Mouse (Mus musculus): Measurements from ENCODE around the gene Gapdh. TPM values are rescaled to one million over a fixed set of nuclear protein-coding genes. Genes with fewer than 3 reads are reported as not detected.

Gene Gapdh
- polyA plus RNA-seq, 1 experiment from 2014 or later, result 1,850 TPM

DNA sequence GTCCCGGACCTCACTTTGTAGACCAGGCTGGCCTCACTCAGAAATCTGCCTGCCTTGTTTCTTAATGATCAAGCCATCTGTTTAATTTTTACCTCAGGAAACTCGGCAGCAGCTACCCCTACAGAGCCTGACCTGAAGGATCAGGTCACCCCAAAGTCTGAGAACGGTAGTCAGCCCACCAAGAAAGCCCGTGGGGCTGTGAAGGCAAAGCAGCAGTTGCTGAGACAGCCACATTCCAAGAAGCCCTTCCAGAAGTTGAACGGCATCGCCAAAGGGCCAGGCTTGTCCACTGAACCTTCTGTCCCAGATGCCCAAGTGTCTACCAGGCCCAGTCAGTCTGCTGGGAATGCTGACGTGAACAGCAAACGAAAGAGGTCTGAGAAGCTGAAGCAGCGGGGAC, 22.4 kb downstream of the Gapdh start:
- no peak overlapping the region for H3K4me3 ChIP-seq (ENCODE audit: low read depth, low read length)
- WGBS, result 73% methylated on average over 9 of the region's 9 CpGs
- no peak overlapping the region for H3K9ac ChIP-seq (ENCODE audit: low read depth, low read length)
- H3K9me3 ChIP-seq (ENCODE audit: control insufficient read depth, low read length), result no peaks in the 10 kb centered on the region
- ATAC-seq (ENCODE audit: low read depth) (no peak), DNase-seq (ENCODE audit: low spot score) (no peak)
- H3K27ac ChIP-seq (replicated peaks; ENCODE audit: low read depth, low read length), result no peak overlapping the region
- peaks cover 52% of the 10 kb centered on the region for H3K36me3 ChIP-seq (ENCODE audit: control insufficient read depth, insufficient read depth, low read length)
- no peak overlapping the region for H3K4me2 ChIP-seq (ENCODE audit: low read depth, low read length)
- H3K4me1 ChIP-seq (ENCODE audit: control insufficient read depth, insufficient read depth, low read length), result peaks cover 18% of the 10 kb centered on the region
- H3K27me3 ChIP-seq (replicated peaks; ENCODE audit: control insufficient read depth, insufficient read depth, low read length), result no peaks in the 10 kb centered on the region

DNA sequence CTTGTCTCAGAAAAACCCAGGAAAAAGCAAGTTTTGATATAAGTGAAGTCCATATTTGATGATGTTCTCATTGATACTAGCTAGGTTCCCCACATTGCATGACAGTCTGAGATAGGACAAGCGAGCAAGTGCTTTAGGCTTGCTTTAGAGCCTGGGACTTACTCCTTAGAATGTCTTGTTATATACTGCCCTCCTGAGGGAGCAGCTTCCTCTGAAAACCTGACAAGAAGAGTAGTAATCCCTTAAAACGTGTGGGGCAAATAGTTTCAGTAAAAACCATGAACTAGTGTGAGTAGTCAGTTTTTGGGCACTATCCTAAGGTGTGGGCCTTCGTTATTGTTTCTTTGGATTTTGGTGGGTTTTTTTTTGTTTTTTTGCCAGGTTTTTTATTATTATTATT, 23.1 kb downstream of the Gapdh start:
- DNase-seq (ENCODE audit: low spot score) (no peak), ATAC-seq (ENCODE audit: low read depth) (no peak)
- no peak overlapping the region for H3K4me3 ChIP-seq (ENCODE audit: low read depth, low read length)
- H3K9me3 ChIP-seq (ENCODE audit: control insufficient read depth, low read length), result no peaks in the 10 kb centered on the region
- no peak overlapping the region for H3K27ac ChIP-seq (replicated peaks; ENCODE audit: low read depth, low read length)
- H3K36me3 ChIP-seq (ENCODE audit: control insufficient read depth, insufficient read depth, low read length), result peaks cover 59% of the 10 kb centered on the region
- WGBS, result 83% methylated on average over 3 of the region's 3 CpGs
- peaks cover 18% of the 10 kb centered on the region for H3K4me1 ChIP-seq (ENCODE audit: control insufficient read depth, insufficient read depth, low read length)
- no peak overlapping the region for H3K9ac ChIP-seq (ENCODE audit: low read depth, low read length)
- H3K4me2 ChIP-seq (ENCODE audit: low read depth, low read length), result no peak overlapping the region
- H3K27me3 ChIP-seq (replicated peaks; ENCODE audit: control insufficient read depth, insufficient read depth, low read length), result no peaks in the 10 kb centered on the region

DNA sequence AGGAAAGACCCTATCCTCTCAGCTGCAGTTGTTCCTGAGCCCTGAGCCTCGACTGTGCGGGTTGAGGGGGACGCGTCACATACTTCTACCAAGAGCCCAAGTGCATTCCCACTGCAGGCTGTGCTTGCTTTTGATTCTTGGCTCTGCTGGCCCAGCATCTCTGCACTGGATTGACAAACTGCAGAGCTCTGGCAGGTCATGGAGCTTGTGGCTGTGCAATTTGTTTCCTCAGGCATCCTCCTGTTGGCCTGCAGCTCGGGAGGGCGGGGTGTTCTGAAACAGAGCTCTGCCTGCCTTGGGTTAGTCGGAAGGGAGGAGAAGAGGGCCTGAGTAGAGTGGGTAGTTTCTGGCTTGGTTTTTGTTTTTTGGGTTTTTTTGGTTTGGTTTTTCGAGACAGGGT, 23.8 kb downstream of the Gapdh start:
- ATAC-seq (ENCODE audit: low read depth) (no peak), DNase-seq (ENCODE audit: low spot score) (no peak)
- Histone ChIP-seq H3K27ac (replicated peaks; ENCODE audit: low read depth, low read length) (no peak overlapping the region), H3K36me3 (ENCODE audit: control insufficient read depth, insufficient read depth, low read length) (peaks cover 66% of the 10 kb centered on the region), H3K4me2 (ENCODE audit: low read depth, low read length) (no peak overlapping the region), H3K4me3 (ENCODE audit: low read depth, low read length) (no peak overlapping the region), H3K27me3 (replicated peaks; ENCODE audit: control insufficient read depth, insufficient read depth, low read length) (no peaks in the 10 kb centered on the region), H3K9me3 (ENCODE audit: control insufficient read depth, low read length) (no peaks in the 10 kb centered on the region), H3K9ac (ENCODE audit: low read depth, low read length) (no peak overlapping the region), H3K4me1 (ENCODE audit: control insufficient read depth, insufficient read depth, low read length) (peaks cover 17% of the 10 kb centered on the region)
- 94% methylated on average over 8 of the region's 8 CpGs for WGBS

DNA sequence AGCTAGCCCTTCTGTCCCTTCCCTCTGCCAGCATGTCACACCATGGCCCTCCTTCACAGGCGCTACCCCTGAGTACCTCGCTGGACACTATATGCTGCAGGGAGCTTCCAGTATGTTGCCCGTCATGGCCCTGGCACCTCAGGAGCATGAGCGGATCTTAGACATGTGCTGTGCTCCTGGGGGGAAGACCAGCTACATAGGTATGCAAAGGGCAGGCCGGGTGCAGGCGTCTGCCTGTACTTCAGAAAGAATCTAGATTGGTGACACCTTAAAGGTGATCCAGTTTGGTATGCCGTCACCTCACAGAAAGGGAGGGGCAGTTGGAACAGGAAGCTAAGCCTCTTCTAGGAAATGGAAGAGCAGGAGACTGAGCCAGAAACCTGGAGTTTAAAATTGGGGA, 26.5 kb downstream of the Gapdh start:
- ATAC-seq (ENCODE audit: low read depth) (no peak), DNase-seq (ENCODE audit: low spot score) (no peak)
- no peak overlapping the region for H3K4me3 ChIP-seq (ENCODE audit: low read depth, low read length)
- H3K4me1 ChIP-seq (ENCODE audit: control insufficient read depth, insufficient read depth, low read length), result no peaks in the 10 kb centered on the region
- WGBS, result 92% methylated on average over 7 of the region's 7 CpGs
- H3K36me3 ChIP-seq (ENCODE audit: control insufficient read depth, insufficient read depth, low read length), result peaks cover 91% of the 10 kb centered on the region
- H3K27ac ChIP-seq (replicated peaks; ENCODE audit: low read depth, low read length), result no peak overlapping the region
- H3K4me2 ChIP-seq (ENCODE audit: low read depth, low read length), result no peak overlapping the region
- no peak overlapping the region for H3K9ac ChIP-seq (ENCODE audit: low read depth, low read length)
- no peaks in the 10 kb centered on the region for H3K9me3 ChIP-seq (ENCODE audit: control insufficient read depth, low read length)
- no peaks in the 10 kb centered on the region for H3K27me3 ChIP-seq (replicated peaks; ENCODE audit: control insufficient read depth, insufficient read depth, low read length)

DNA sequence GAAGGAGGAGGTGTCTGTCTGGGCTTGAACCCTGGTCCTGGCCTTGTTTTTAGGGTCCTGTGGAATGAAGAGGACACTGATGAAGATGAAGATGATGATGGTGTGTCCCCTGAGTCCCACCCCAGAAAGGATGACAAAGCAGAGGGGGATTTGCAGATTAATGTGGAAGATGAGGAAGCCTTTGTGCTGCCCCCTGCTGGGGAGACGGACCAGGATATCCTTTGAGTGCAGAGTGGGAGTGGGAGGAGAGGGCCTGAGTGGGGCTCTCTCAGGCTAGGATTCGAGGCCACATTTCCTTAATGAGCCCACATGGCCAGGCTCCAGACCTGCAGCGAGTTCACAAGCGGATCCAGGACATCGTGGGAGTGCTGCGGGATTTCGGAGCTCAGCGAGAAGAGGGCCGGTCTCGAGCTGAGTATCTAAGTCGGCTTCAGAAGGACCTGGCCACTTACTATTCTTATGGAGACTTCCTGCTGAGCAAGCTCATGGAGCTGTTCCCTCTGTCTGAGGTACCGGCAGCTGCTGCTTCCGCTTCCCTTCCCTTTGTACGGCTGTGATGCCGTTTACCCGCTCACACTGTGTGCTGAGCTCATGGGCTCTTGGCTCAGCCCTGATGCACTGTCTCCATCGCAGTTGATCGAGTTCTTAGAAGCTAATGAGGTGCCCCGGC, 29.1 kb downstream of the Gapdh start:
- Histone ChIP-seq H3K27me3 (replicated peaks; ENCODE audit: control insufficient read depth, insufficient read depth, low read length) (no peaks in the 10 kb centered on the region), H3K4me3 (ENCODE audit: low read depth, low read length) (no peak overlapping the region), H3K36me3 (ENCODE audit: control insufficient read depth, insufficient read depth, low read length) (peaks cover 89% of the 10 kb centered on the region), H3K9ac (ENCODE audit: low read depth, low read length) (no peak overlapping the region), H3K4me2 (ENCODE audit: low read depth, low read length) (no peak overlapping the region), H3K4me1 (ENCODE audit: control insufficient read depth, insufficient read depth, low read length) (0 out of 2 replicates have a peak, but pooled peaks cover 4% of the 10 kb centered on the region), H3K27ac (replicated peaks; ENCODE audit: low read depth, low read length) (no peak overlapping the region), H3K9me3 (ENCODE audit: control insufficient read depth, low read length) (no peaks in the 10 kb centered on the region)
- no peak for ATAC-seq (ENCODE audit: low read depth)
- DNase-seq (ENCODE audit: low spot score), result no peak
- 91% methylated on average over 19 of the region's 19 CpGs for WGBS

DNA sequence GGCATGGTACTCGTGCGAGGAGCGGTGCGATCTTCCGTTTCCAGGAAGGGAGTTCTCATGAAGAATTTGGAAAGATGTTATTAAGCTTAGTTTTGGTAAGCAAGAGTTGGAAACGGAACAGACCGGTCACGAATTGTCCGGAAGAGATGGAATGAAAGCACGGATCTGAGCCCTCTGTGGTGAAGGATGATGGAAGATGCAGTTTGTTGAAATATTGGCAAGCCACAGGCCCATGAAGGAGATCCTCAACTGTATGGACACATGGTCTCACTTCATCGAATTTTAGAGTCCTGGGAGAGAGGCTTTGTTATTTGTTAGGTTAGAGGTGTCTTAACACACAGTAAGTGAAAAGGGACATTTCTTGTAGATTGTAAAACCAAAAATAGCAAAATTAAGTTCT, 33.8 kb downstream of the Gapdh start:
- ATAC-seq (ENCODE audit: low read depth) (no peak), DNase-seq (ENCODE audit: low spot score) (no peak)
- Histone ChIP-seq H3K27me3 (replicated peaks; ENCODE audit: control insufficient read depth, insufficient read depth, low read length) (no peaks in the 10 kb centered on the region), H3K4me1 (ENCODE audit: control insufficient read depth, insufficient read depth, low read length) (0 out of 2 replicates have a peak, but pooled peaks cover 4% of the 10 kb centered on the region), H3K4me3 (ENCODE audit: low read depth, low read length) (peak overlapping the region; percentile 86), H3K9ac (ENCODE audit: low read depth, low read length) (peak overlapping the region; percentile 81), H3K4me2 (ENCODE audit: low read depth, low read length) (peak overlapping the region; percentile 73), H3K27ac (replicated peaks; ENCODE audit: low read depth, low read length) (no peak overlapping the region), H3K9me3 (ENCODE audit: control insufficient read depth, low read length) (no peaks in the 10 kb centered on the region), H3K36me3 (ENCODE audit: control insufficient read depth, insufficient read depth, low read length) (peaks cover 74% of the 10 kb centered on the region)
- WGBS, result 8% methylated on average over 11 of the region's 11 CpGs

DNA sequence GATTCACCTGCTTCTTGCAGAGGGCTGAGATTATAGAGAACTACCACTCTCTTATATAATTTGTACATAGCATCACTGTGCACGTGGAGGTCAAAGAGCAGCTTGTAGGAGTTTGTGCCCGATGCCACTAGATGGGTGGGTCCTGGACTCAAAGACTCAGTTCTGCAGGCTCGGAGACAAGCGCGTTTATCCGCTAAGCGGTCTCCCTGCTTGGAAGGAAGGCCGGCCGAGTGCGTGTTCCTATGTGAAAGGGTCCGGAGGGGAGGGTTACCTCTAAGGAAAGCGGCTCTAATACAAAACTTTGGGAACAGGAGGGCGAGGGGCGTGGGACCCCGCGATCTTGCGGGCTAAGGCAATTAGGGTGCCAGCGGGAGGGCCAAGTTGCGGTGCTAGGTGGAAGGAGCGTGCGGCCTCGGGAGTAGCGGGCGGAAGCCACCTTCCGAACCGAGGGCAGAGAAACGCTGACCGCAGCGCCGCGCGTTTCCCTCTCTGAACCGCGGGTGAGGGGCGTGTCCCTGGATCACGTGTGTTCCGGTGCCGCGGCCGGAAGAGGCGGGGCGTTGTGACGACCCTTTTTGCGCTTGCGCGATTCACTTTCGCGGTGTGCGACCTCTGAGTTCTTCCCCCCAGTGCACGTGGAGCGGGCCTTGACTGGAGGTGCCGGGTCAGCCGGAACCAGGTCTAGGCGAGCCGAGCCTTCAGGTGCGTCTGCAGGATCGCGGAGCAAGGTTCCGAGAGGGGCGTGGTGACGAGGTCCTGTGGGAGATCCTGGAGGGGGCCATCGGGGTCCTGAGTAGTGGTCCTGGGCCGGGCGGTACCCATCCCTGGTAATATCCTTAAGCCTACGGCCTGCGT, 34.7 kb downstream of the Gapdh start, which contains the start of gene Nop2:
Nop2 (plus strand) TSS at position 608 of the 855 bp plus-strand sequence.
- DNase-seq (ENCODE audit: low spot score) (peak; percentile 97), ATAC-seq (ENCODE audit: low read depth) (peak; percentile 94)
- Histone ChIP-seq H3K9me3 (ENCODE audit: control insufficient read depth, low read length) (no peaks in the 10 kb centered on the region), H3K4me3 (ENCODE audit: low read depth, low read length) (peak within 1 kb of the TSS; percentile 86), H3K4me2 (ENCODE audit: low read depth, low read length) (peak within 1 kb of the TSS; percentile 73), H3K4me1 (ENCODE audit: control insufficient read depth, insufficient read depth, low read length) (0 out of 2 replicates have a peak, but pooled peaks cover 4% of the 10 kb centered on the region), H3K27ac (replicated peaks; ENCODE audit: low read depth, low read length) (peak within 1 kb of the TSS; percentile 85), H3K27me3 (replicated peaks; ENCODE audit: control insufficient read depth, insufficient read depth, low read length) (no peaks in the 10 kb centered on the region), H3K36me3 (ENCODE audit: control insufficient read depth, insufficient read depth, low read length) (peaks cover 75% of the 10 kb centered on the region), H3K9ac (ENCODE audit: low read depth, low read length) (peak within 1 kb of the TSS; percentile 81)
- 1% methylated on average over 60 of the region's 66 CpGs for WGBS

DNA sequence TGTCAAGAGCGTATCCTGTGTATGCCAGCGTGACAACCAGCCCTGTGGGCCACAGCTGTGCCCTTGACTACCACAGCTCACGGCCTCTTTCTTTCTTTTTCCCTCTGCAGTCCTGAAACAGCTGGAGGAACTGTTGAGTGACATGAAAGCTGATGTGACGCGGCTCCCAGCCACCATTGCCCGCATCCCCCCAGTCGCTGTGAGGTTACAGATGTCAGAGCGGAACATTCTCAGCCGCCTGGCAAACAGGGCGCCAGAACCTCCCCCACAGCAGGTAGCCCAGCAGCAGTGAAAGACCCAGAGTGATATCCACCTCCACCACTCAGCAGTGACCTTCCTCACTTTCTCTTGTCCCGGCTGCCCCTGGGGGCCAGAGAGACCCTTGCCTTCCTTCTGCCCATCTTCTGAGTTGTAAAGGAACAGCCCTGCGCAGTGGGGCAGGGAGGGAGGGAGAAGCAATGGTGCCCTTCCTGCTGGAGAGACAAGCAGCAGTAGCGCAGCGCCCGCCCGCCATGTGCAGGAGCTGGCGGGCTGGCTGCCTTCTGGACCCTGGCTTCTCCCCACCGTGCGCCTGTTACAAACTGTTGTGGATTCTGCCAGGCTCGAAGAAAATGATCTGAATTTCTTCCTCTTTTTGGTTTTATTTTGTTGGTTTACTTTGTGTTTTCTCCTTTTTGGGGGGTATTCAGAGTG, 36.4 kb downstream of the Gapdh start:
- no peak overlapping the region for H3K4me3 ChIP-seq (ENCODE audit: low read depth, low read length)
- H3K36me3 ChIP-seq (ENCODE audit: control insufficient read depth, insufficient read depth, low read length), result peaks cover 76% of the 10 kb centered on the region
- H3K9me3 ChIP-seq (ENCODE audit: control insufficient read depth, low read length), result no peaks in the 10 kb centered on the region
- H3K4me1 ChIP-seq (ENCODE audit: control insufficient read depth, insufficient read depth, low read length), result 0 out of 2 replicates have a peak, but pooled peaks cover 4% of the 10 kb centered on the region
- no peaks in the 10 kb centered on the region for H3K27me3 ChIP-seq (replicated peaks; ENCODE audit: control insufficient read depth, insufficient read depth, low read length)
- ATAC-seq (ENCODE audit: low read depth), result no peak
- 87% methylated on average over 17 of the region's 20 CpGs for WGBS
- no peak overlapping the region for H3K4me2 ChIP-seq (ENCODE audit: low read depth, low read length)
- no peak overlapping the region for H3K9ac ChIP-seq (ENCODE audit: low read depth, low read length)
- H3K27ac ChIP-seq (replicated peaks; ENCODE audit: low read depth, low read length), result no peak overlapping the region
- DNase-seq (ENCODE audit: low spot score), result no peak
